ENCODE assay signal across 8 mouse cellular contexts in the genomic region with DNA sequence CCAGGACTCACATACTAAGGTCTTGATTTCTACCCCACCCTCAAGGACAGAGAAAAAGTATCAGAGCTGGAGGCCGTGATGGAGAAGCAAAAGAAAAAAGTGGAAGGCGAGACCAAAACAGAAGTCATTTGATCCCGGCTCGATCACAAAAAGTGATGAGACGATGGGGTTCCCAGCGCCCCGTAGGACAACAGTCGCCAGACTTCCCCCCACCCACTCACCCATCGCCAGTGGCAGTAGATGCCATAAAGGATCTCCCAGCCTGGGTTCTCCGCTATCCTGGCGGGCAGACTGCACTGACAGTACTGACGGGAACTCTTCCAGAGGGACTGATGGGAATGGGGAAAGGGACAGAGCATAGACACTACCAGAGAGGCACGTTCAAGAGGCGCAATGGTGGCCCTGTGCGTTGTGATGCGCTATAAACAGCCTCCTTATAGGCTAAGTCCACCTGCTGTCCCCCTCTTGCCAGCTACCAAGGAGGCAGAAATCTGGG. TPM values are rescaled to one million over a fixed set of nuclear protein-coding genes. Genes with fewer than 3 reads are reported as not detected.
DNase-seq lines count a peak whose midpoint lies in the region; ATAC-seq and TF ChIP-seq lines count a peak whose summit lies in the region.

No protein-coding gene starts in this region.

- H3K27me3 ChIP-seq in lung, embryonic 15.5 days, result peaks cover 7% of the 10 kb centered on the region
- peaks cover 10% of the 10 kb centered on the region; the same call in 1 of the 2 replicates for H3K27me3 ChIP-seq in forebrain, embryonic 11.5 days (ENCODE audit: control insufficient read depth, insufficient read depth, low read length)
- no peaks in the 10 kb centered on the region for H3K27me3 ChIP-seq in intestine, postnatal 0 days (replicated peaks; ENCODE audit: control insufficient read depth, insufficient read depth, low read length)
- H3K27me3 ChIP-seq in neural tube, embryonic 14.5 days (ENCODE audit: control insufficient read depth, insufficient read depth, low read length), result 0 out of 2 replicates have a peak, but pooled peaks cover 4% of the 10 kb centered on the region

- peak; percentile 11; the same call in 1 of the 2 replicates for ATAC-seq in lung, embryonic 15.5 days (ENCODE audit: borderline replicate concordance, extremely low read depth, low FRiP score, low TSS enrichment)
- peak; percentile 14; the same call in 1 of the 2 replicates for ATAC-seq in forebrain, embryonic 11.5 days (replicated peaks; ENCODE audit: low FRiP score)
- ATAC-seq in intestine, postnatal 0 days, result no peak
- peak; percentile 28 for ATAC-seq in neural tube, embryonic 14.5 days (ENCODE audit: low read depth)
- ATAC-seq in megakaryocyte-erythroid progenitor cell, adult 5-6 weeks (replicated peaks; ENCODE audit: low FRiP score, low TSS enrichment, poor library complexity, severe bottlenecking), result no peak

- H3K9ac ChIP-seq in lung, embryonic 15.5 days, result peak overlapping the region; percentile 46
- peak overlapping the region; percentile 60 for H3K9ac ChIP-seq in forebrain, embryonic 11.5 days (ENCODE audit: low read length)
- 0 out of 2 replicates have a peak overlapping the region, but pooled peaks have one; percentile 31 for H3K9ac ChIP-seq in intestine, postnatal 0 days (ENCODE audit: low read depth, low read length)
- peak overlapping the region; percentile 34 for H3K9ac ChIP-seq in neural tube, embryonic 14.5 days (replicated peaks; ENCODE audit: low read depth, low read length)

- no peak for TF ChIP-seq CTCF in intestine, postnatal 0 days (IDR thresholded peaks at IDR 0.05; ENCODE audit: low read depth)

- no peaks in the 10 kb centered on the region for H3K9me3 ChIP-seq in lung, embryonic 15.5 days
- no peaks in the 10 kb centered on the region; the same call in 1 of the 2 replicates for H3K9me3 ChIP-seq in forebrain, embryonic 11.5 days (ENCODE audit: control insufficient read depth, low read length)
- no peaks in the 10 kb centered on the region for H3K9me3 ChIP-seq in intestine, postnatal 0 days (ENCODE audit: control insufficient read depth)
- H3K9me3 ChIP-seq in neural tube, embryonic 14.5 days (ENCODE audit: control insufficient read depth, low read length), result no peaks in the 10 kb centered on the region

- H3K36me3 ChIP-seq in lung, embryonic 15.5 days, result peaks cover 26% of the 10 kb centered on the region
- no peaks in the 10 kb centered on the region; the same call in 1 of the 2 replicates for H3K36me3 ChIP-seq in forebrain, embryonic 11.5 days (ENCODE audit: control insufficient read depth, insufficient read depth, low read length)
- H3K36me3 ChIP-seq in intestine, postnatal 0 days (ENCODE audit: control insufficient read depth, insufficient read depth), result peaks cover 28% of the 10 kb centered on the region
- H3K36me3 ChIP-seq in neural tube, embryonic 14.5 days (ENCODE audit: control insufficient read depth, insufficient read depth, low read length), result peaks cover 21% of the 10 kb centered on the region

- H3K4me3 ChIP-seq in lung, embryonic 15.5 days, result peak overlapping the region; percentile 50
- H3K4me3 ChIP-seq in forebrain, embryonic 11.5 days (ENCODE audit: low read depth, low read length), result peak overlapping the region; percentile 45
- H3K4me3 ChIP-seq in intestine, postnatal 0 days (ENCODE audit: low read depth, low read length), result peak overlapping the region; percentile 46
- H3K4me3 ChIP-seq in neural tube, embryonic 14.5 days (ENCODE audit: low read depth, low read length), result peak overlapping the region; percentile 39

- 5% methylated on average over 16 of the region's 16 CpGs for WGBS in lung, embryonic 15.5 days
- 3% methylated on average over 16 of the region's 16 CpGs for WGBS in forebrain, embryonic 11.5 days
- 5% methylated on average over 16 of the region's 16 CpGs for WGBS in intestine, postnatal 0 days
- 2% methylated on average over 16 of the region's 16 CpGs for WGBS in neural tube, embryonic 14.5 days

- peak overlapping the region; percentile 97 for H3K27ac ChIP-seq in lung, embryonic 15.5 days
- H3K27ac ChIP-seq in forebrain, embryonic 11.5 days (ENCODE audit: low read depth, low read length), result peak overlapping the region; percentile 85; the same call in 1 of the 2 replicates
- H3K27ac ChIP-seq in intestine, postnatal 0 days (ENCODE audit: low read depth, low read length), result no peak overlapping the region
- peak overlapping the region; percentile 60; the same call in 1 of the 2 replicates for H3K27ac ChIP-seq in neural tube, embryonic 14.5 days (ENCODE audit: low read depth, low read length)

- H3K4me2 ChIP-seq in lung, embryonic 15.5 days, result peak overlapping the region; percentile 88
- peak overlapping the region; percentile 88 for H3K4me2 ChIP-seq in forebrain, embryonic 11.5 days (ENCODE audit: low read depth, low read length, severe bottlenecking)
- H3K4me2 ChIP-seq in intestine, postnatal 0 days (replicated peaks; ENCODE audit: low read depth), result peak overlapping the region; percentile 81
- H3K4me2 ChIP-seq in neural tube, embryonic 14.5 days (ENCODE audit: low read depth, low read length), result peak overlapping the region; percentile 56

- peaks cover 25% of the 10 kb centered on the region for H3K4me1 ChIP-seq in lung, embryonic 15.5 days
- H3K4me1 ChIP-seq in forebrain, embryonic 11.5 days (replicated peaks; ENCODE audit: control insufficient read depth, insufficient read depth, low read length), result peaks cover 8% of the 10 kb centered on the region
- no peaks in the 10 kb centered on the region for H3K4me1 ChIP-seq in intestine, postnatal 0 days (replicated peaks; ENCODE audit: control insufficient read depth, insufficient read depth, low read length)
- H3K4me1 ChIP-seq in neural tube, embryonic 14.5 days (ENCODE audit: control insufficient read depth, insufficient read depth, low read length), result peaks cover 5% of the 10 kb centered on the region; the same call in 1 of the 2 replicates

- no peak for DNase-seq in lung, postnatal 36 days
- DNase-seq in forebrain, embryonic 11.5 days (ENCODE audit: low spot score), result peak; percentile 61
- DNase-seq in urinary bladder, postnatal 14 days (ENCODE audit: low spot score), result no peak
- DNase-seq in MN1 (ENCODE audit: low spot score), result no peak

RNA-seq across cellular contexts. Expression of a gene that starts 18.4 kb away (rescaled TPM):
- 14.1 and 15.5 TPM in 2 replicates for polyA plus RNA-seq in lung, embryonic 15.5 days (2015; fragmentation: Nextera tagmentation; extraction: Ambion mirVana)
- polyA plus RNA-seq in forebrain, embryonic 11.5 days (2014; fragmentation: Nextera tagmentation; extraction: Ambion mirVana), result 3.3 and 3.8 TPM in 2 replicates
- polyA plus RNA-seq in intestine, postnatal 0 days (2015; fragmentation: Nextera tagmentation; extraction: Ambion mirVana), result 1.1 and 1.7 TPM in 2 replicates
- polyA plus RNA-seq in neural tube, embryonic 14.5 days (2014; fragmentation: Nextera tagmentation; extraction: Ambion mirVana), result 5.9 and 6.9 TPM in 2 replicates
- total RNA-seq in megakaryocyte-erythroid progenitor cell, adult 5-6 weeks (2014; fragmentation: Nextera tagmentation), result 4.8 and 6.7 TPM in 2 replicates
- total RNA-seq in megakaryocyte-erythroid progenitor cell, adult 5-6 weeks (2017), result 0.89 and 5.0 TPM in 2 replicates

RNA-seq across cellular contexts. Expression of a gene that starts 22.6 kb away (rescaled TPM):
- polyA plus RNA-seq in lung, embryonic 15.5 days (2015; fragmentation: Nextera tagmentation; extraction: Ambion mirVana), result 41.6 and 49.0 TPM in 2 replicates
- 46.8 and 48.6 TPM in 2 replicates for polyA plus RNA-seq in forebrain, embryonic 11.5 days (2014; fragmentation: Nextera tagmentation; extraction: Ambion mirVana)
- 33.6 and 33.9 TPM in 2 replicates for polyA plus RNA-seq in intestine, postnatal 0 days (2015; fragmentation: Nextera tagmentation; extraction: Ambion mirVana)
- polyA plus RNA-seq in neural tube, embryonic 14.5 days (2014; fragmentation: Nextera tagmentation; extraction: Ambion mirVana), result 48.6 and 52.4 TPM in 2 replicates
- total RNA-seq in megakaryocyte-erythroid progenitor cell, adult 5-6 weeks (2014; fragmentation: Nextera tagmentation), result 118 and 125 TPM in 2 replicates
- total RNA-seq in megakaryocyte-erythroid progenitor cell, adult 5-6 weeks (2017), result 85.0 and 96.2 TPM in 2 replicates

RNA-seq across cellular contexts. Expression of a gene that starts 33.4 kb away (rescaled TPM):
- polyA plus RNA-seq in lung, embryonic 15.5 days (2015; fragmentation: Nextera tagmentation; extraction: Ambion mirVana), result 20.9 and 22.1 TPM in 2 replicates
- polyA plus RNA-seq in forebrain, embryonic 11.5 days (2014; fragmentation: Nextera tagmentation; extraction: Ambion mirVana), result 28.4 and 31.0 TPM in 2 replicates
- polyA plus RNA-seq in intestine, postnatal 0 days (2015; fragmentation: Nextera tagmentation; extraction: Ambion mirVana), result 11.0 and 11.4 TPM in 2 replicates
- polyA plus RNA-seq in neural tube, embryonic 14.5 days (2014; fragmentation: Nextera tagmentation; extraction: Ambion mirVana), result 43.7 and 44.6 TPM in 2 replicates
- 8.3 and 13.6 TPM in 2 replicates for total RNA-seq in megakaryocyte-erythroid progenitor cell, adult 5-6 weeks (2014; fragmentation: Nextera tagmentation)
- 14.7 and 17.3 TPM in 2 replicates for total RNA-seq in megakaryocyte-erythroid progenitor cell, adult 5-6 weeks (2017)

RNA-seq across cellular contexts. Expression of a gene that starts 37.3 kb away (rescaled TPM):
- 13.4 and 23.1 TPM in 2 replicates for polyA plus RNA-seq in lung, embryonic 15.5 days (2015; fragmentation: Nextera tagmentation; extraction: Ambion mirVana)
- polyA plus RNA-seq in forebrain, embryonic 11.5 days (2014; fragmentation: Nextera tagmentation; extraction: Ambion mirVana), result 4.2 and 5.6 TPM in 2 replicates
- 20.1 and 24.3 TPM in 2 replicates for polyA plus RNA-seq in intestine, postnatal 0 days (2015; fragmentation: Nextera tagmentation; extraction: Ambion mirVana)
- 2.8 and 4.9 TPM in 2 replicates for polyA plus RNA-seq in neural tube, embryonic 14.5 days (2014; fragmentation: Nextera tagmentation; extraction: Ambion mirVana)
- total RNA-seq in megakaryocyte-erythroid progenitor cell, adult 5-6 weeks (2014; fragmentation: Nextera tagmentation), result 1.4 TPM in 1 of 2 replicates, not detected in the other
- total RNA-seq in megakaryocyte-erythroid progenitor cell, adult 5-6 weeks (2017), result 0.95 and 3.0 TPM in 2 replicates

RNA-seq across cellular contexts. Expression of a gene that starts 45.2 kb away (rescaled TPM):
- 79.8 and 114 TPM in 2 replicates for polyA plus RNA-seq in lung, embryonic 15.5 days (2015; fragmentation: Nextera tagmentation; extraction: Ambion mirVana)
- 1.8 and 2.4 TPM in 2 replicates for polyA plus RNA-seq in forebrain, embryonic 11.5 days (2014; fragmentation: Nextera tagmentation; extraction: Ambion mirVana)
- 1.1 TPM in 2 replicates for polyA plus RNA-seq in intestine, postnatal 0 days (2015; fragmentation: Nextera tagmentation; extraction: Ambion mirVana)
- polyA plus RNA-seq in neural tube, embryonic 14.5 days (2014; fragmentation: Nextera tagmentation; extraction: Ambion mirVana), result 0.84 and 2.0 TPM in 2 replicates
- total RNA-seq in megakaryocyte-erythroid progenitor cell, adult 5-6 weeks (2014; fragmentation: Nextera tagmentation), result 2.1 and 10.2 TPM in 2 replicates
- 2.4 TPM in 1 of 2 replicates, not detected in the other for total RNA-seq in megakaryocyte-erythroid progenitor cell, adult 5-6 weeks (2017)

Comparison
In these comparisons a context has a peak if more than half of its experiments do, and no peak if none do; other contexts are left out.
1. ATAC-seq: peak in lung, embryonic 15.5 days (single experiment), forebrain, embryonic 11.5 days (single experiment) and neural tube, embryonic 14.5 days (single experiment); none in intestine, postnatal 0 days (single experiment) and megakaryocyte-erythroid progenitor cell, adult 5-6 weeks (single experiment).
2. Peak in every context shown above with its lines, with median percentiles within 50 percentile points of each other: H3K4me2 ChIP-seq, H3K4me3 ChIP-seq and H3K9ac ChIP-seq.